Mouse (Mus musculus) olfactory bulb, adult 2 months (tissue): ENCODE results near the gene Gm42421.

Experiments
- CTCF ChIP-seq: fragments of 200-500 bp; IDR thresholded peaks from 2 replicates; pipeline ENCODE4 v1.5.1; 2012; ENCODE audit warnings: low read depth, mild to moderate bottlenecking, low read length, moderate library complexity; ENCODE audit not compliant: insufficient read depth
- POLR2A ChIP-seq: fragments of 200-500 bp; IDR thresholded peaks from 2 replicates; pipeline ENCODE4 v1.6.1; 2012; ENCODE audit warnings: mild to moderate bottlenecking, low read depth, low read length, moderate library complexity; ENCODE audit not compliant: insufficient read depth

- TF ChIP-seq CTCF (no peak), POLR2A (no peak)
Measured at GRCm38 (mm10) chr5:143961176-143961575, 33.2 kb downstream of the Gm42421 start.
